Mouse (Mus musculus) intestine, postnatal 0 days (tissue): ENCODE measurements at regions not wholly inside any gene's neighbourhood (a gene's known extent, or its start where the extent isn't known, plus 50 kb on each side); places are given as distances from the start of the nearest gene placed in this dataset.

Experiments
- ATAC-seq: fragments of 200-750 bp; cut with Nextera tagmentation; 2 replicates; pipeline ENCODE4 v1.8.0; 2017; ENCODE audit warnings: mild to moderate bottlenecking, moderate TSS enrichment, moderate library complexity
- H3K27ac ChIP-seq: fragments of 300-500 bp; sonication (generic); 2 replicates; pipeline ENCODE4 v1.5.1; 2014; ENCODE audit warnings: mild to moderate bottlenecking, low read depth, low read length, moderate library complexity
- H3K27me3 ChIP-seq: fragments of 300-500 bp; sonication (generic); replicated peaks from 2 replicates; pipeline ENCODE4 v1.6.1; 2014; ENCODE audit warnings: low read length, mixed read lengths; ENCODE audit not compliant: control insufficient read depth, insufficient read depth
- H3K36me3 ChIP-seq: fragments of 300-500 bp; sonication (generic); 2 replicates; pipeline ENCODE4 v1.6.1; 2014; ENCODE audit warnings: mild to moderate bottlenecking, moderate library complexity; ENCODE audit not compliant: control insufficient read depth, insufficient read depth
- H3K4me1 ChIP-seq: fragments of 300-500 bp; sonication (generic); replicated peaks from 2 replicates; pipeline ENCODE4 v1.6.1; 2014; ENCODE audit warnings: antibody characterized with exemption, low read length, mixed read lengths; ENCODE audit not compliant: control insufficient read depth, insufficient read depth
- H3K4me2 ChIP-seq: fragments of 300-500 bp; sonication (generic); replicated peaks from 2 replicates; pipeline ENCODE4 v1.6.1; 2014; ENCODE audit warnings: low read depth, mild to moderate bottlenecking, moderate library complexity
- H3K4me3 ChIP-seq: fragments of 300-500 bp; sonication (generic); 2 replicates; pipeline ENCODE4 v1.5.1; 2014; ENCODE audit warnings: low read depth, low read length
- H3K9ac ChIP-seq: fragments of 300-500 bp; sonication (generic); 2 replicates; pipeline ENCODE4 v1.6.1; 2014; ENCODE audit warnings: mild to moderate bottlenecking, low read depth, low read length
- H3K9me3 ChIP-seq: fragments of 300-500 bp; sonication (generic); 2 replicates; pipeline ENCODE4 v1.6.1; 2016; ENCODE audit warnings: mixed run types; ENCODE audit not compliant: control insufficient read depth
- CTCF ChIP-seq: sonication (generic); IDR thresholded peaks from 2 replicates; pipeline ENCODE4 v1.5.1; 2016; ENCODE audit warnings: low read depth, mild to moderate bottlenecking, control low read depth, antibody characterized with exemption, moderate library complexity
- WGBS: fragments of 180-500 bp; shearing (Covaris S2); extraction: QIAGEN DNeasy Blood & Tissue Kit; methylation state at CpG from one replicate; pipeline ENCODE4 v1.1.7; 2014; 5-methylcytosine and 5-hydroxymethylcytosine counted together

DNA sequence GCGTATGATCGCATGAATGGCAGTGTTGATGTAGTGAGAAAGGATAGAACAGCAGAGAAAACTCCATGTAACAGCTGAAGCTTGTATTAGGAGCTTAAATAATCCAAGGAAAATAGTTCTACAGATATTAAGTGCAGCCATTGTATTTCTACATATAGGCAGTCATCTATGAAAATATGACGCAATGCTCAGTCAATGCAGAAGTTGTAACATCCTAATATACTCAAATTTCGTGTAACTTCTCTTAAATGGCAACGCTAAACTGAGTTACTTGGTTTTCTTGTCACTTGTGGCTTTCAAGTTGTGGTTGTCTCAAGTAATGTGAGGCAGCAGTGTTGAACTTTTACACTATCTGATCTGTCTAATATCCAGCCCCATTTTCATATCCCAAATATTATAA is 127.1 kb upstream of the Thbs1 start:
- Histone ChIP-seq H3K4me1 (no peaks in the 10 kb centered on the region), H3K4me2 (no peak overlapping the region), H3K9ac (no peak overlapping the region), H3K27me3 (no peaks in the 10 kb centered on the region), H3K4me3 (no peak overlapping the region), H3K9me3 (no peaks in the 10 kb centered on the region), H3K27ac (no peak overlapping the region), H3K36me3 (no peaks in the 10 kb centered on the region)
- ATAC-seq: no peak
- 90% methylated on average over 5 of the region's 5 CpGs for WGBS
- TF ChIP-seq CTCF: no peak

DNA sequence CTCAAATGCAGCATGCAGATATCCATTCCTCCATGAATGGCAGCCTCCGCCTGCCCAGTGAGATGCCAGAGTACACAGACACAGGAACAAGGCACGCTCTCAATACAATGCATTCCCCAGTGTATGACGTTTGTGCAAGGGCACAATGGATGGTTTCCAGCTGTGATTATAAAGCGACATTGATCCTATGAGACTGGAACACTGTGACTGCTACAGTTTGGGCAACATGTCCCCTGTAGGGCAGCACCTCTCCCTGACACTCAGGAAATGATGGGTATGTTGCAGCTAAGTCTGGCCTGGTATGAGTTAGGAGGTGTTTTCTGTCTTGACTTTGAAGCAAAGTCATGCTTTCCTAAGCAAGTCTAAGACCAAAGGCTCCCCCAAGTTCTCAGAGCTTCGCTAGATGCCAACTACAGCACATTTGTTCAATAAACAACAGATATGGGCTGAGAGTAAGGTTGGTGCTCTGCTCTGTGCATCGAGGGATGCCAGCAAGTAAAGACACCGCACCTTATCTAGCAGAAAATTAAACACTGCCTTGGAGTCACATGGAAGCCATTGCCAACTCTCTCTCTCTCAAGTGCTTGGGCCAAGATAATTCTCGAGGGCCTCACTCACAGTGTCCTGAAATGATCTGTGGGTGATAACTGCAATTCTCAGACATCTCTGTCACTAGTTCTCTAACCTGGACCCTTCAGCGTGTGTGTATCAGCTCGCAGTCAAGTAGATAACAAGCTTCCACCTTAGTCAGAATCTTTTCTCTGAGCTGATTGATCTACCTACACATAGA is 124.1 kb upstream of the Thbs1 start:
- no peaks in the 10 kb centered on the region for H3K9me3 ChIP-seq
- H3K9ac ChIP-seq: no peak overlapping the region
- H3K27ac ChIP-seq: no peak overlapping the region
- no peaks in the 10 kb centered on the region for H3K36me3 ChIP-seq
- no peak for ATAC-seq
- no peaks in the 10 kb centered on the region for H3K4me1 ChIP-seq
- H3K4me3 ChIP-seq: no peak overlapping the region
- H3K27me3 ChIP-seq: no peaks in the 10 kb centered on the region
- 72% methylated on average over 10 of the region's 10 CpGs for WGBS
- no peak for TF ChIP-seq CTCF
- H3K4me2 ChIP-seq: no peak overlapping the region

DNA sequence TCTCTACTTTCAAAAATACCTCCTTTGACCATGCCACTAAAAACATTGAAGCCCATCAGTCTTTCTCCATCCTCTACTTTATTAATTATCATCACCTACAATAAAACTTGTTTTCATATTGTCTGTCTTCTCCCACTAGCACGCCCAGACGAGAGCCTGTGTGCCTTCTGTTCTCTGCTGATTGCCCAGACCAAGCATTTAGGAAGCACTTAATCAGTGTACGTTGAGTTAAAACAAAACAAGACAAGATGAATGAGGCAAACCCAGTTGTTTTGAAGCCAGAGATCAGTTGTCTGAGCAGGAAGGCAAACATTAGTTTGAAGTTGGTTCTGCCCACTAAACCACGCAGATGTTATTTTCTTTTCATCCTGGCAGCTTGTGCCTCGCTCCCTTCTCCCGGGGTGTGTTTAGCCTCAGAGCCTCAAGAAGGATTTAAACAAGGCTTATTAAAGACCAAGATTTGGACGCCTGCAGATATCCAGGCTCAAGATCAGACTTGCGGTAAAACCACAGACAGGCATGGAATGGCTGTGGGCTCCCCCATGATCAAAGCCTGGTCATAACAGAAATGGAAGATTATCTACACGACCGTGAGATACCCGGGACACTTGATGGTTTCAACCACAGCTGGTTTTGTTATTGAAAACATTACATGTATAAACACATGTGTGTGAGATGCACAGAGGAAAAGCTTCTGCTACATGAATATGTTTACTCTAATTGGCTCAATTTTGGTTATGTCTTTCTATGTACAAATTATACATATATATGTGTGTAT is 123.1 kb upstream of the Thbs1 start:
- Histone ChIP-seq H3K4me3 (no peak overlapping the region), H3K4me2 (no peak overlapping the region), H3K9ac (no peak overlapping the region), H3K27ac (no peak overlapping the region), H3K4me1 (no peaks in the 10 kb centered on the region), H3K27me3 (no peaks in the 10 kb centered on the region), H3K9me3 (no peaks in the 10 kb centered on the region), H3K36me3 (no peaks in the 10 kb centered on the region)
- WGBS: 40% methylated on average over 11 of the region's 11 CpGs
- ATAC-seq: no peak
- no peak for TF ChIP-seq CTCF

DNA sequence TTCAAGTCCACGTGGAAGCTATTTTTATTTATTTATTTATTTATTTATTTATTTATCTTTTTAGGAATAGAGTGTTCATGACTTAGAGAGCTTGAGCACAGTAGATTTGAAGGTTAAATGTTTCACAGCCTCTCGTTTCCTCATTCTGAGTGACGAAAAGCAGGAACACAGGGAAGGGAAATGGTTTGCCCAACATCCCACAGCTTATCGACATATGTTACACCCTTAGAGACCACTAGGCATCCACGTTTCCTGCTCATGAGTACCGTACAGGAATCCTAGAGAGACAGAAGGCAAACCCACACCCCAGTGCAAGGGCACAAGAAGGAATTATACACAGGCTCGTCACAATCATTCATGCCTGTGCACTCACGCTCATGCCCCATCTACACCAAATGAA is 122.5 kb upstream of the Thbs1 start:
- no peaks in the 10 kb centered on the region for H3K4me1 ChIP-seq
- H3K4me2 ChIP-seq: no peak overlapping the region
- H3K27ac ChIP-seq: no peak overlapping the region
- no peak for TF ChIP-seq CTCF
- no peak overlapping the region for H3K4me3 ChIP-seq
- H3K36me3 ChIP-seq: no peaks in the 10 kb centered on the region
- H3K9me3 ChIP-seq: no peaks in the 10 kb centered on the region
- WGBS: 70% methylated on average over 8 of the region's 8 CpGs
- H3K9ac ChIP-seq: no peak overlapping the region
- no peaks in the 10 kb centered on the region for H3K27me3 ChIP-seq
- no peak for ATAC-seq

DNA sequence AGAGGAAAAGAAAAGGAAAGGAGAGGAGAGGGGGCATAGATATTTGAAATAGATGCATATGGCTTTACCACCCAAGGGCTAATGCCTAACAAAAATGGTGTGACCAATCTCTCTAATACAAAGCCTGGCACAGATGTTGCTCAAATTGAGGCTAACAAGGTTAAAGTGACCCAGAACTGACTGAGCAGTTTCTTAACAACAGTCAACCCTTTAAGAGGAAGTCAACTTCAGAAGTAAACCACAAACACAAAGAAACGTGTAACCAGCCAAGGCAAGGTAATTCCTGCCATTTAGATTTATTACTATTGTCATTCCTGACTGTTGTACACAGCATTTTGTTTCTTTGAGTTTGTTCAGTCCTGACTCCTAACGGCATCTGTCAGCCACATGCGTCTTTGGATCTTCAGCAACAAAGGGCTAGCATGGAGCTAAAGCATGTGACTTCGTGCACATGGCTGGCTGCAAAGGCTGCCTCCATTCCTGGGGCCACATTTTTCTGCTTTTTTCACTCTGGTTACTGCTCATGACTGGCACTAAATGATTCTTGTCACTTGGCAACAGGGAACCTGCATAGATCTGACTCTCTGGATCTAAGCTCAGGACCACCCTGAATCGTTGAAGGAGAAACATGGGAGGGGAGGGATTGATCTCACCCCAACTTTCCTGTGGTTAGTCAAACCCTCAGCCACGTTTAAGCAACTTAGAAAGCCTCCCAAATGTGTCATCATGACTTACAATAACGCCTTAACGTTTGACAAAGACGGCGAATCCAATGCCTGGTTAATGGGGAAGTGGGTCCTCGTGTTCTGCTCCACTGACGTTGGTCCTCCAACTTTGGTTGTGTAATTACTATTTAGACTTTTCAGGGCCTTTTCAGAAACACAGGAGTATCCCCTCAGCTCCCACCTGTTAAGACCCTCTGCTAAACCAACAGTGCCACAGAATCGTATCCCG is 115.3 kb upstream of the Thbs1 start:
- ATAC-seq: no peak
- H3K4me1 ChIP-seq: no peaks in the 10 kb centered on the region
- no peak overlapping the region for H3K4me2 ChIP-seq
- H3K9me3 ChIP-seq: no peaks in the 10 kb centered on the region
- no peak overlapping the region for H3K4me3 ChIP-seq
- H3K27ac ChIP-seq: no peak overlapping the region
- no peak for TF ChIP-seq CTCF
- 75% methylated on average over 14 of the region's 14 CpGs for WGBS
- no peak overlapping the region for H3K9ac ChIP-seq
- H3K27me3 ChIP-seq: no peaks in the 10 kb centered on the region
- H3K36me3 ChIP-seq: no peaks in the 10 kb centered on the region

DNA sequence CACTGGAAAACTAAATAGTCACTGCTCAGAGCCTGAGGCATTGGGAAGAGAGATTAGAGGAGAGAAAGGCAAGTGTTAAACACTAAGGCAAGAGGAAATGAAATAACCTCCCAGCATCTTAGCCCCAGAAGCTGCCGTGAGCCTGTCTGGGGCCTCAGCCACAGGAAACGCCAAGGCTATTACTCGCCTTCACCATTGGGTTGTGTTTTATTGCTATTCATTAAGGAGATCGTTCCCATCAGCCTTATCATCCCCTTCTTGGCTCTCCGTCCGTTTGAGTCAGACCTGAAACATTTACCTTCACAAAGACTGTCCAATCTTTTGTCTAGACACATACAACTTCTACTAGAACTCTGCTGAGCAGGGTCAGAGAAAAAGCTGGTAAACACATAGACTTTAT is 112.0 kb upstream of the Thbs1 start:
- 16% methylated on average over 6 of the region's 6 CpGs for WGBS
- H3K4me2 ChIP-seq: no peak overlapping the region
- no peak overlapping the region for H3K9ac ChIP-seq
- no peaks in the 10 kb centered on the region for H3K9me3 ChIP-seq
- H3K36me3 ChIP-seq: no peaks in the 10 kb centered on the region
- no peak for ATAC-seq
- no peaks in the 10 kb centered on the region for H3K4me1 ChIP-seq
- no peak overlapping the region for H3K4me3 ChIP-seq
- no peaks in the 10 kb centered on the region for H3K27me3 ChIP-seq
- H3K27ac ChIP-seq: no peak overlapping the region
- no peak for TF ChIP-seq CTCF
